Mouse (Mus musculus) telencephalon, adult 2 months (tissue): ENCODE measurements at regions not wholly inside any gene's neighbourhood (a gene's known extent, or its start where the extent isn't known, plus 50 kb on each side); places are given as distances from the start of the nearest gene placed in this dataset.
"Not testable (repeated sequence)": the region's sequence is repeated elsewhere in the genome, so short reads cannot be mapped to it uniquely, and the experiment has no call there.

ENCODE experiments used
- DNase-seq: peaks from one replicate; pipeline ENCODE4 v3.0.0-alpha.2; 2011; ENCODE audit warnings: low read depth, low spot score

DNA sequence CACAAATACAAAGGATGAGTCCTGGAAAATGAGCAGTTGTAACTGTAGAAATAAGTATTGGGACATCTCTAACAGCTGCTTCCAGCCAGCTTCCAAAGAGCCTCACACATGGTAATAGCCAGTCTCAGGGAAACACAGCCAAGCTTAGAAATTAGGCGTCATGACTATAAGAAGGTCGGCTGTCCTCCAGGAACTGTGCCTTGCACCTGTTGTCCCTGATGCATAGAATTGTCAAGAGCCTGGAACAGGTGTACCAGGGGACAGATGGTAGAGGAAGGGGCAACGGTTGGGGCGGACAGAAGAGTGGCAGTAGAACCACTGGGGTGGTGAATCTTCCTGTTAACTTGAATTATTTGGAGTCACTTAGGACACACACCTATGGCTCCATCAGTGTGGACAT is 162.1 kb downstream of the Trib2 start:
- DNase-seq: no peak

DNA sequence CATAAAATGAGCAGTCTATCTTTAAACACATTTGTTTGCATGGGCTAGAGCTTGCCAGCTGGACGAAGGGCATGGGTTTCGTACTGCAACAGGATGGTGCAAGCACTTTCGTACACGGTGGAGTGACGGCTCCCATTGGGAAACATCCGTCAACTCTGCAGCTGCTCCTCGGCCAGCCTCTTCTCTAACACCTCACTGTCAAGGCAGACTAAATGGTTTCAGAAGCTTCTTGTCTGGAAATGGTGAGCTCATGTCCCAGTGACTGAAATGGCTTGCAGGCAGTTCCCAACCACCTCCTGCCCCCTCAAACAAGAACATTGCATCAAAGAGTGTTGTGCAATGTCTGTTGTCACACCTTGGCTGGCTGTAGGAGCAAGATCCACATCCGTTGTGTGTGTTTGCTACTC is 163.4 kb downstream of the Trib2 start:
- DNase-seq: no peak

DNA sequence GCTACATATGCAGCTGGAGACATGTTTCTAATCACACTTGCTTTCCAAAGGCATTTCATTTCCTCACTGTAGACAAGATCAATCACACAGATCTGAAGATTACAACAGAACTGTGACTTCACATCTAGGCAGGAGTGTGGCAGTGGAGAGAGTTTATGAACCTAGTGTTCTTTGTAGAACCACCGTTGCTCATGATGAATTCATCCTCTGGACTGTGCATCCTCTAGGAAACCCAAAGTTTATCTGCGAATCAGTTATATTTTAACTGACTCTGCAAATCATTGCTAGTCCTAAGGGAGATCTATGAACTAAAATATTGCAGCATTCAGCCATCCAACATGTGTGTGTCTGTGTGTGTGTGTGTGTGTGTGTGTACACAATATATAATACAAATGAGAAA is 165.4 kb downstream of the Trib2 start:
- no peak for DNase-seq

DNA sequence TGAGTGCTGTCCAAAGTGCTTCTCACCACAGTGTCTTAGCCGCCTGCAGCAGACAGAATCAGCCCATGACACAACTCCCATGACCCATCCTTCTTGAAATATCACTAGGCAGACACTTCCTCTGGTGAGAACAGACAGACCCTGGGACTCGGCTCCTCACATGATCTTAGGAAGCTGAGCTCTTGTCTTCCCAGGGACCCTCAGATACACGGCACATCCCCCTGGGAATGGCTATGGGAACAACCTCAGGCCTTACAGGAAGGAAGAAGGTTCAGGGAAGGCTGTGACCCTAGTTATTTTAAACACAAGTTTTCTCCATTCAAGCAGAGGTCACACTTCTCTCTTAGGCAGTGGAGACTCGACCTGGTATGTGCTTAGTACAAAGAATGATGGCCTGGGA is 166.8 kb downstream of the Trib2 start:
- DNase-seq: no peak

DNA sequence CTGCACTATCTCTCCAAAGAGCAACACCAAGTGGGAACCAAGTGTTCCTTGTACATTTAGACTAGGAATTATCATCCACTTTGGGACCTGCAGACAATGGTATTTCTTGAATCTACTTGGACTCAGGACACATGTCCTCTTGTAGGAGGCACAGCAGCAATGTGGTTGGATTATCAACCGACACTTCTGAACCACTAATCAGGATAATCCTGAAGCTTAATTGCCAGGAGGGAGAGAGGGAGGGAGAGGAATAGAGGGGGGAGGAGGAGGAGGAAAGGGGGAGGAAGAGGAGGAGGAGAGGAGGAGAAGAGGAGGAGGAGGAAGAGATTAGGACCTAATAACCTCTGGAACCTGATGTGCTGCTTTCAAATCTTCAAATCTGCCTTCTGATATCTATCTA is 167.5 kb downstream of the Trib2 start:
- DNase-seq: no peak

DNA sequence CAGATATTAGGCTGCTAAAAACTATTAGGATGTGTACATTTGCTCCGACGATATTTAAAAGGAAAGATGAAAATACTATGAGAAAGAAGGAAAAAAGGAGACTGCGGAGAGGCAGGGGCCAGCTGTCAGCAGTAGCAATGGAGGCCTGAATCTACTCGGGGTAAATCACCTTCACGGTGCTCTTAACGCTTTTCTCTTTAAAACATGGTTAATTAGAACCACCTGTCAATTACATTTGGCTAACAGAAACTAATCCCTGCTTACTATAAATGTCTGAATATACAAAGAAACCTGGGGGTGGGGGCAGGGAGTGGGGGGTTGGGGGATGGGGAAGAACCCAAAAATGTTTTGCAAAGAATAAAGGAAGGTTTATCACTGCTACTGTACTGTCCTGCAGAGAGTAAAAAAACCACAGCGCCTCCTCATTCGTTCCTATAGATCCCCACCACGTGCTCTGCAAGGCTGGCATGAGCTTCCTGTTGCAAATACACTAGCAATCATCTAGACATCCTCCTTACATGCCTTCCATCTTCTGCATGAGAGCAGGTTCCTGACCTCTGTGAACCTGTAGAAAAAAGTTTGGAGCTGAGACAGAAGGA is 172.5 kb downstream of the Trib2 start:
- no peak for DNase-seq

DNA sequence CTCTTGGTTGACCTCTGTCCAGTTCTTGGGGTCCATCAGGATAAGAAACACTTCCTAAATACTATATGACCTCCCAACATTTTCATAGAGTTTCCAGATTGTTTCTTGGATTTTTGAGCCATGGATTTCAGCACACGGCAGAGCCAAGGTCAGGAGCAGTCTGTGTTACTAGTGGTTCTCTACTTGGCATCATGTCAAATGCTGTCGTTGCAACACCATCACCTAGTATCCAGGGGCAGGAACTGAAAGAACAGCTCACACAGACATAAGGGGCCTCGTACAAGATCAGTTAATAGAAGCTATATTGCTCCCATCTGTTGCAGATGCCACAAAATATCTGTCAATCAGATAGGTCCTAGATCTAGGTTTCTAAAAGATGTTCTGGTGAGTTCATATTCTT is 173.1 kb downstream of the Trib2 start:
- no peak for DNase-seq

DNA sequence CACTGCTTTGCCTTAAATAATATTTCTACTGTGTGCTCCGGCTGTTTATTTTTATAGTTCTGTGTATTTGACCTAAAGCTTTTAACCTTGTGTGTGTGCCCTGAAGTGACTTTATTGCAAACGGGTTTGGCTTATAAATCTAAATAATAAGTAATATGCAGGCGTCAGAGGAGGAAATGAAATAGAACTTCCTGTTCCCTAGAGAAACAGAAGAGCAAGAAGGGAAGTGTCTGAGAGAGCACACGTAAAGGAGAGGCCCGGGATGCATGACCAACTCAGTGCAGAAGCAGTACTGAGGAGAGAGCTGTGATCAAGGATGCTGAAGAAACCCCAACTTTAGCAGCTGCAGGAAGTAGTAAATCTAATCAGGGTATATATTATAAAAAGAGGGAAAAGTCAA is 176.4 kb downstream of the Trib2 start:
- DNase-seq: no peak

DNA sequence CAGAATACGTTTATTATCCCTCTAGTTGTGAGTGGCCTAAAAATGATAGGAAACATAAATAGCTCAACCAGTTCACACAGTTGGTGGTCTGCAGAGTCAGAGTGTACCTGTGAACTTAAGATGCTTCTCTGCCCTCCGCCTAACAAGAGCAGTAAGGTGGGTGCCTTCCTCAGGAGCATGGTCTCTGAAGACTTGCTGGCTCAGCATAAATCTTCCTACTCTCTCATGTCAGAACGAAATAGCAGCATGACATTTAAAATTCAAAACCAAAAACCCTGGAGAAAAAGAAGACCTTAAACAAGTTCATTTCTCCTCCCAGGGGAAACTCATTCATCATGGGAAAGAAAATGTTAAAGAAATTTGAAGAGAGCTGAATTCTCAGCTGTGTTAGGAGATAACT is 186.8 kb downstream of the Trib2 start:
- no peak for DNase-seq

DNA sequence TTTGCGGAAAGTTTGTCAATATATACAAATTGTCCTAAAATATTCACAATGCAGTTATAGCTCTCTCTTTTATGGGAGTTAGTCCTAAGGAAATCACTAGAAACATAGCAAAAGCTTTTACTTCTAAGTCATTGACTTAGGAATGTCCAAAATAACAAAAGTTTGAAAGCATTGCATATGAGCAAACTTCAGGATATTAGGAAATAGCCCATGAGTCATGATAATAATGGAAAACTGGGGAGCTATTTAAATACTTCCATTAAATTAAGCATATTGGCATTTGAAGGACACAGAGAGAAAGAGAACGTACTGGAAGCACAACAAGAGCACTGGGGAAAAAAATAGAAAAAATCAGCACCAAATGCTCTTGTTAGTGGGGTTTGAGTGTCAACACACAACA is 197.2 kb downstream of the Trib2 start:
- DNase-seq: no peak

DNA sequence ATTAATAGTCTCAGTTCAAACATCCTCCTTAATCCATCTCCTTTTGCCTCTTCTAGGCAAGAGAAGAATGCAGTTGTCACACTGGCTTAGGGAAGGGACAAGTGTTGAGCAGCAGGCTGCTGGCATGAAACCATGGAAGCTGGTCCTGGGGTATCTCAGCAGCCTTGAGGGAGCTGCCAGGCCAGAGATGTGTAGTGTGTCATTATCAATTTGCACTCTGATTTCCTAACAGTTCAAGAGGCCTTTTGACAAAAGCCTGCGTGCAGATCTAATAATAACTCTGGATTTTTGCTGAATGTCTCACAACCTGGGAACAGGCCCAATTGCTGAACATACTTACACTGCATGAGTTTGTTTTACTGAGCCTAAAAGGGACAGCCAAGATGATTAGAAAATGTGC is 199.4 kb downstream of the Trib2 start:
- DNase-seq: no peak

DNA sequence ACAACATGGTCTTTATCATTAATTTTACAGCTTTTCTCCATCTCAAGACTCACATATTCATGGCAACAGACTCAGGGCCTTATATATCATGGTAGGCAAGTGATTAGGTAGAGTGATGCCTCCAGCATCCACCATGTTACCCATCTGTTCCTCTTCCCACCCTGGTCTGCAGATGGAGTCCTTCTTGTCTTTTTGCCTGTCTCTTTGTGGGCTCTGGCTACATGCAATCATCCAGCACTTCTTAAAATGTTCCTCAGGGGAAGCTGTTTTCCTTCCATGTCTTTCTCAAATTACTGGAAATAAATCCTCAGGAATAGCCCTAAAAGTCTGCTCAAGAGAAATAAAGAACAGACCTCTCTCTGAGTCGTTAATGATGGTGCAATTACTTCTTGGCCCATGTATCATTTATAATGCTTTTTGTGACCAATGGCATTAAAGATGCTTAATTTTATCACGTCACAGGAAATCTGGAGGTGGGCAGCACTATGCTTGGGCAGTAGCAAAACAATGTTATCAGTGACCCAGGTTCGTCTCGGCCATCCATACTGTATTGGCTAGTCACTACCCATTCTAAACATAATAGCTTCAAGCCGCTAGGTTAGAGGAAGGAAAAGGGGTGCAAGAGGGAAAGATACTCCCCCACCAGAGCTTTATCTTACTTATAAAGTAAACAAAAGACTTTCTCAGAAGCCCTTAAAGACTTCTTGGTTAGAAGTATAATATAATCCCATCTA is 204.7 kb downstream of the Trib2 start:
- DNase-seq: no peak

DNA sequence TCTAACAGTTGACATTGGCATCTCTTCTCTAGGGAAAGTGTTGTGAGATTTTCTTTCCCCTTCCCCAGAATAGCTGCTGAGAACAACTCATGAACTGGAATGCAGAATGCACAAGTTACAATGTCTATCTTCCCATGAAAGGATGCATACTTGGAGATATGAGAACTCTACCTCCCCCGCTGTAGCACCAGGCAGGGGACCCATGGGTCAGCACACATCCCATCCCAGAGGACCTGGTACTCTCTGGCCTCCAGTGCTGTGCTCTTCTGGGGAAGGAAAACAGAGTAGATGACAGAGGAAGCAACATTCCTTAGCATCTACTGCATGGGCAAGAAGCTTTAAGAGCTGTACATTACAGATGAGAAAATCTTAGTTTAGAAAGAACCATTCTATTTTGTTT is 209.6 kb downstream of the Trib2 start:
- DNase-seq: no peak

DNA sequence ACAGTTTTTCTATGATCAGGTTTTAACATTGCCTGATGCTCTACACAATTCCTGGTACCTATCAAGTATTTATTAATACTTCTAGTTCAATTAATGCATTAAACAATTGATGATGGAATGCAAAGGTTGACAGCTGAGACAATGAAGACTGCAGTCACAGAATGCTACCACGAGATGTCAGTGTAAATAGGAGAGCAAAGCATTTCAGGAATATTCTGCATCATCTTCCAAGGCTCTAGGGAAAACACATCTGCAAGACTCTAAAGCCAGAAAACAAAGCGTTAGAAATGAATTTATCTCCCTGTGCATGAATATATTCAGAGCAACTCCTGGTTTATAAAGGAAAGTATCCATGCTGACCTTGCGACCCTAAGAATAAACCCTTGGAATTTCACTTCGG is 210.6 kb downstream of the Trib2 start:
- no peak for DNase-seq

DNA sequence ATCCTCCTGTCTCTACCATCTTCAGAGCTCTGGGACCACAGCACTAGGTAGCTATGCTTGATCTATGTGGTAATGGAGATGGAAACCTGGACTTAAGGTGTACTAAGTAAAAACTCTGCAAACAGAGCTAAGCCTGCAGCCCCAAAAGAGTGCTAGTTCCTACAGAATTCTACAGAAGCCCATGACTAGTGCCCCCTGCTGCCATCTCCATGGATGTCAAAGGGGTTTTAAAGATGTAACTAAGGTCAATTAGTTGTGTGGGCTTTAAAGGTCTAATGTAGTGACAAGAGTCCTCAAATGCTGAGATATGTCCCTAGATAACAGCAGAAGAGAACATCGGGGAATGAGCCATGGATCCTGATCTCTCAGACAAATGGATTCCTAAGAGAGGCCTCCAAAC is 212.1 kb downstream of the Trib2 start:
- DNase-seq: no peak

DNA sequence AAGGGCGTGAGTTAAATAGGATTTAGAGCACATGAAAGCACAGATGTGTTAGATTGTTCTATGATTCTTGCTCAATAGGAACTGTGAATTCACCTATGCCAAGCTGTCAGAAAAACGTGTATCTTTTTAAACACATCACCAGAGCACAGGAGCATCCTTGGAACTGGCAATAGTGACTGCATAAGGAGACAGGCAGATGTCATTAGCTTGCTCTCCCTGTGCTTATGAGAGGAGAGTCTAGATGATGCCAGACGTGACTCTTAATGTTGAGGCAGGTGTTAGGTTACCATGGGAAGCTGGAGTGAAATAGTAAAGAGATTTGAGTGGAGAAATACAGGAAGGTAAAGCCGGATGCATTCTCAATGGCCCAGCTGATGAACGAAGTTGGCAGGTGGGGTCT is 212.8 kb downstream of the Trib2 start:
- no peak for DNase-seq

DNA sequence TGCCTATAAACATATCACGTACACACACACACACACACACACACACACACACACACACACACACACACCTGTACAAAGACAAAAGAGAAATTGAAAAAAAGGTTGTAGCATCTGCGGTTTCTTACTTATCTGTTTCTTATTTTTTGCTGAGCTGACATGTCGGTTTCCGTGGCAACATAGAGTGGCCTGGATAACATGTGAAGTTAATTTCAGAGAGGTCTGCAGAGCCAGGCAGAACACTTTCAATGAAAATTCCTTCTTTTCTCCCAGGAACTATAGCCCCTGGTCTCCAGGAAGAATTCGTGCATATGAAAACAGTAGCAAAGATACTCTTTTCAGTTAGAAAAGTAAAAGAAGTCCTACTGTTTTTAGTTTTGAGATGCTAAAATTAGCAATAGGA is 213.4 kb downstream of the Trib2 start:
- DNase-seq: no peak

DNA sequence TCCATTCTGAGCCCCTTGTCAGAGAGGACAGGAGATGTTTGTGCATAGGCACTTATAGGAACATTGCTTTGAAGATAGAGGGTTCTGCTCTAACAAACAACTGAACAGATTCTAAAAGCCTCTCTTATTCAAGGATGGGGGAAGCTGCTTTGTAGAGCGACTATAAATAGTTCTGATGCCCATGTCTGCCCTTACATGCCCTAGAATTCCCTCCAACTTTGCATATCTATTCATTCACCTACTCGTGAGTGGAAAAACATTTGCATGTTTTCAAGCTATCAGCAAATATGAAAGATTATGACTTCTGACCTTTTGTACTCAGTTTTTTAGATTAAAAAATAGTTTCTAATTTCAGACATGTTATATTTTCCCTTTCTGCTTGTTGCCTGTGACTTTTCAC is 222.0 kb downstream of the Trib2 start:
- DNase-seq: no peak

DNA sequence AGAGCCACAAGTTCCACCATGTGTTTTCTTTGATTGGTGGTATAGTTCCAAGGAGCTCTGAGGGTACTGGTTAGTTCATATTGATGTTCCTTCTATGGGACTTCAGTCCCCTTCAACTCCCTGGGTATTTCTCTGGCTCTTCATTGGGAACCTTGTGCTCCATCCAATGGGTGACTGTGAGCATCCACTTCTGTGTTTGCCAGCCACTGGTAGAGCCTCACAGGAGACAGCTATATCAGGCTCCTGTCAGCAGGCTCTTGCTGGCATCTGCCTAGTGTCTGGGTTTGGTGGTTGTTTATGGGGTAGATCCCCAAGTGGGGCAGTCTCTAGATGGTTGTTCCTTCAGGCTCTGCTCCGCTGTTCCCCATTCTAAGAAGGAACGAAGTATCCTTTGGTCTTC is 228.9 kb downstream of the Trib2 start:
- DNase-seq: not testable (repeated sequence)

DNA sequence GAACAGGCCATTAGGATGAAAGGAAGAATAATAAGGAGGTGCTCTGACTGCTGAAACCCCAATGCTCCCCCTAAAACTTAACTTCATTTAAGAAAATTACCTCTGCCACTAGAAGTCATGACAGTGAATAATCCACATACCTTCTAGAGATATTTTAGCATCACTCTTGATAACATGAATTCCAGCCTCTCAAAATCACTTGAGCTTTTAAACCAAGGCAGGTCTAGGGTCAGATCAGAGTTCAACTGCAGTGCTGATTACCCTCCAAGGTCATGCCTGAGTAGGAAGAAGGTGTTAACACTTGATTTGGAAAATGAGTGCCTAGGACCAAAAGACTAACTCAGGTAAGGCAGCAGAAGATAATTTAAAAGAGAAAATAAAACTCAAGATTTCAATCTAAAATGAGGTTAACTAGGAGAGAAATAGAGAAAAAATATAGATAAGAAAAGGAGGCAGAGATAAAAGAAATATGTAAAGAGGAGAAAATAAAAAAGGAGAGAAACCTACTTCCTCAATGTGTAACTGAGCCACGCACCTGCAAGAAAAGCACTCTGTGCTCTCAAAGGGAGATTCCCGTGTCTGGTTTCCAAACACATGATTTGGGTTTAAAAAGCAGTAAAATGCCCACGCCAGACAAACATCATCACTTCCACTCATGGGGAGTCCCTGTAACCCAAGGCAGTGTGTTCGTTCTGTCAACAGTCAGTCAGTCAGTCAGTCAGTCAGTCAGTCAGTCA is 229.8 kb downstream of the Trib2 start:
- DNase-seq: no peak

DNA sequence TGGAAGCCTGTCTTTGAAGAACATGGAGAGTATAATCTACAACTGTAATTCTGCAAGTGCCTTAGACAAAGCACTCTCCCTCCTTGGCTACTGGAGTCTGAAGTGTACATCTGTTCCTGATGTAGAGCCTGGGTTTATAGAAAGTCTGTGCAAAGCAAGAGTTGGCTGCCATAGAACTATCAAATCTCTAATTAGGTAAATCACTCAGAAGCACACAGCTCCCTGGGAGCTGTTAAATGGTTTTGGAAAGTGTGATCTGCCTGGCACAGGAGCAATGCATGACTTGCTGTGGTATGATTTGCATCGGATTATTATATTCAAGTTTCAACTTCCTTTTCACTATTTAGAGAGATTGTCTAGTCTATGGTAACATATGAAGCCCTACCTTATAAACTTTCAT is 230.9 kb downstream of the Trib2 start:
- DNase-seq: no peak

DNA sequence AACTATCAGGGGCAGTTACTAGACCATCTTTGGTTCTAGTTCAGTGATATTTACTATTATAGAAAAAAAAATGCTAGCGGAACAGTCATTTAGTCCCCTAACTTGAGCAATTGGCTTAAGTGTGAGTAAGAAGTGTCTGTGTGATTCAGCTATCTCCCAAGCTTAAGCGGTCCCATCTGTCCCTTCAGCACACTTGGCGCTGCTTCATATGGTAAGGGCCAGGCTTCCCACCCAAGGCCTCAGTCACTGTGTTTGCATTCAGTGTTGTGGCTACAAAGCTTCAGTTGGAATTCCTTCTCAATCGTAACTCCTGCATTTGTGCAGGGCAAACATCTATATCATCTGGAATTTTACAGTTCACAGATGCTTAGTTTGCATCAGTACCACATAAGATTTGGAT is 232.0 kb downstream of the Trib2 start:
- DNase-seq: no peak

DNA sequence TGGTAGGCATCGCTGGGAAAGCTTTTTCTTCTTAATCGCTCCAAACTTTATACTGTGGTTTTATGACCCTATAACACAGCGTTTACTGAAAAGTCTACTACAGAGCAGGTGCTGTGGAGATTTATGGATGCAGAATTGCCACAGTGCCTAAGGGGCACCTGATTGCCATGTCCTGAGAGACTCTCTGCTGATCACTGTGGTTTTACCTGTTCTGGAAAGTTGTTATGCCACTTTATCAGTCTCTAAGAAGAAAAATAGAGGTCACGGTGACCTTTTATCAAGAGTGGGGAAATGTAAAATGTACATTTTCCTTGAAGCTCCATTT is 250.0 kb downstream of the Trib2 start:
- DNase-seq: no peak
